Mouse (Mus musculus) forebrain, embryonic 10.5 days (tissue): ENCODE data around the gene Lin54. TPM values are rescaled to one million over a fixed set of nuclear protein-coding genes. Genes with fewer than 3 reads are reported as not detected.
A peak's percentile ranks its signal among the peaks of the same experiment; 100 is the strongest.

Source experiments
- DNase-seq: peaks from one replicate; pipeline ENCODE4 v3.0.0-alpha.2; 2017; ENCODE audit warnings: low spot score; ENCODE audit errors: extremely low spot score
- H3K27ac ChIP-seq: fragments of 300-500 bp; sonication (generic); 2 replicates; pipeline ENCODE4 v1.5.1; 2016; ENCODE audit warnings: mild to moderate bottlenecking
- H3K27me3 ChIP-seq: fragments of 300-500 bp; sonication (generic); 2 replicates; pipeline ENCODE4 v1.6.1; 2016; ENCODE audit warnings: mild to moderate bottlenecking; ENCODE audit not compliant: poor library complexity, severe bottlenecking
- H3K36me3 ChIP-seq: fragments of 300-500 bp; sonication (generic); replicated peaks from 2 replicates; pipeline ENCODE4 v1.6.1; 2016; ENCODE audit warnings: mild to moderate bottlenecking, moderate library complexity
- H3K4me1 ChIP-seq: fragments of 300-500 bp; sonication (generic); 2 replicates; pipeline ENCODE4 v1.6.1; 2016
- H3K4me3 ChIP-seq: fragments of 300-500 bp; sonication (generic); 2 replicates; pipeline ENCODE4 v1.5.1; 2016; ENCODE audit warnings: mild to moderate bottlenecking, moderate library complexity
- H3K9me3 ChIP-seq: fragments of 300-500 bp; sonication (generic); 2 replicates; pipeline ENCODE4 v1.6.1; 2016; ENCODE audit warnings: mild to moderate bottlenecking, moderate library complexity
- WGBS: fragments of 180-500 bp; shearing (Covaris S2); methylation state at CpG from one replicate; pipeline ENCODE4 v1.1.7; 2016; 5-methylcytosine and 5-hydroxymethylcytosine counted together
- polyA plus RNA-seq: library from polyadenylated mRNA; unstranded; fragments of >200 nt; fragmentation: Nextera tagmentation; extraction: Ambion mirVana; gene quantifications from 2 replicates; pipeline ENCODE4 v1.2.1, GENCODE M21; 2016

Gene Lin54
- polyA plus RNA-seq, 1 experiment from 2014 or later = 14.6 TPM

DNA sequence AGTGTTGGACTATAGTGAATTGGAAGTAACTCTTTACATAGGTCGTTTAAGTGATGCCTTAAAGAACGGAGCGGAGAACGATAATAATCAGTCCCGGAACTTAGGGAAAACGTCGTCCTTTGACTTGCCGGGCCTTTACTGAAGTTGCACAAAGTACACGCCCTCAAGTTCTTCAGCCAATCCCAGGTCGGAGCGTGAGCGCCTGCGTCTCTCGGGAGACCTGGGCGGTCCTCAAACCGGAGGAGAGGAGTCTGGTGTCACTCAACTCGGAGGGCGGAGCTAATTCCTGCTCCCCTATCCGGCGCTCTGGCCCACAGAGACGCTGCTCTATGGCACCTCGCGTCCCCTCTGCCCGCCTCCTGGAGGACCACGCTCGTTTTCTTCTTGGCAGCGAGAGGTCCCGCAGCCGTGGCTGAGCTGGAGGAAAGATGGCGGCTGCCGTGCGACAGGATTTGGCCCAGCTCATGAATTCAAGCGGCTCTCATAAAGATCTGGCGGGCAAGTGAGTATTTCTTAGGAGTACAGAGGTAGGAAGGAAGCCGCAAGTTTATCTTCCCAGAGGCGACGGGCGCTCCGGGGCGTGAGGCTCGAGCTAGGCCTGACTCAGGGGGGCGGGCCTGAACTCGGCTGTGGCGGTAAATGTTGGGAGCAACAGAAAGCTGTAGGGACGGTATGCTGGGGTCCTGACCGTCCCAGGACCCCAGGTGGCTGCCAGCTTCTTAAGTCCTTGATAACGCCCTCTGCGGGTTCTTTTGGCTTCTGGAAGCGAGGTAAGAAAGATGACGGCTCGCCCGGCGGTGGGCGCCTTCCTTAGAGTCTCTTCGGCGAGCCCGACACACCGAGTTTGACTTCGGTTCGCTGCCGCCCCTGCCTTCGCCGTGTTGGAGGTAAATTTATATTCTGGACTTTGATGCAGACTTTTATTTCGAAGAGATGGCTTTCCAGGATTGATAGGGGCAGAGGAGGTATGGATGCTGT lies 17.9 kb upstream of the Lin54 start, which contains the start of gene Cops4:
TSS of gene Cops4 (plus strand) at position 261 of the 978 bp plus-strand sequence.
- H3K36me3 ChIP-seq = peaks cover 22% of the 10 kb centered on the region
- DNase-seq = peak; percentile 96
- H3K27ac ChIP-seq = peak within 1 kb of the TSS; percentile 93
- no peaks in the 10 kb centered on the region for H3K9me3 ChIP-seq
- peak within 1 kb of the TSS; percentile 89 for H3K4me3 ChIP-seq
- H3K27me3 ChIP-seq = no peaks in the 10 kb centered on the region
- WGBS = under 1% methylated on average over 64 of the region's 64 CpGs
- H3K4me1 ChIP-seq = peaks cover 20% of the 10 kb centered on the region

DNA sequence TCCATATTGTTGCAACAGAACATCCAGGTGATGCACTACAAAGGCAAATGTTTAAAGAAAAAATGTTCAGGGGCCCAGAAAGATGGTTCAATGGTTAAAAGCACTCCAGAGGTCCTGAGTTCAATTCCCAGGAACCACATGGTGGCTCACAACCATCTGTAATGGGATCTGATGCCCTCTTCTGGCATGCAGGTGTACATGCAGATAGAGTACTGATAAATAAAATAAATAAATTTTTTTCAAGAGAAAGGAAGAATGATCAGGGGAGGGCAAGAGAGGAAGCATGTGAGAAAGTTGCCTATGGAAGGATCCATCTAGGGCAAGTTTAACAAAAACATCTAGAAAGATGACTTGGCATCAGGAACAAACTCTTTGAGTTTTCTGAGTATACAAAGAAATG lies 12.1 kb upstream of the Lin54 start:
- Histone ChIP-seq H3K4me3 (no peak overlapping the region), H3K9me3 (no peaks in the 10 kb centered on the region)
- no peak for DNase-seq

DNA sequence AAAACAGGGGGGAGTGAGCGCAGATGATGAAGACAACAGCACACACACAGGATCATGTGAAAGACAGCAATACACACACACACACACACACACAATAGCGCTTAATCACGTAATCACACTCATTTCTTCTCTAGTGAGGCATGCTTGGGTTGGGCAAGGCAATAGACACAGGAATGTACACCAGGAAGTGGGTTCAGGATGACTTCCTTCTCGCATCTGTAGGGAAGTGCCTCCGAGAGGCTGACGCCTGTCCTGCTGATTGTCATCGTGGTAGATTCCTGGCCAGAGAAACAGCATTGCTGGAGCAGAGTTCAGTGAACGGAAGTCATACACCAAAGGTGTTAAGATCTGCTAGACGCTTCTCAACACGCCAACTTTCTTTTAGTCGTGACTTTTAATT lies 8.8 kb upstream of the Lin54 start:
- Histone ChIP-seq H3K9me3 (no peaks in the 10 kb centered on the region), H3K4me1 (no peaks in the 10 kb centered on the region), H3K27ac (no peak overlapping the region), H3K36me3 (no peaks in the 10 kb centered on the region), H3K4me3 (no peak overlapping the region), H3K27me3 (no peaks in the 10 kb centered on the region)
- no peak for DNase-seq
- 77% methylated on average over 11 of the region's 11 CpGs for WGBS

More for the DNA sequence above, 12.1 kb upstream of the Lin54 start:
- Histone ChIP-seq H3K4me1 (peaks cover 2% of the 10 kb centered on the region), H3K27me3 (no peaks in the 10 kb centered on the region), H3K36me3 (no peaks in the 10 kb centered on the region), H3K27ac (no peak overlapping the region)

DNA sequence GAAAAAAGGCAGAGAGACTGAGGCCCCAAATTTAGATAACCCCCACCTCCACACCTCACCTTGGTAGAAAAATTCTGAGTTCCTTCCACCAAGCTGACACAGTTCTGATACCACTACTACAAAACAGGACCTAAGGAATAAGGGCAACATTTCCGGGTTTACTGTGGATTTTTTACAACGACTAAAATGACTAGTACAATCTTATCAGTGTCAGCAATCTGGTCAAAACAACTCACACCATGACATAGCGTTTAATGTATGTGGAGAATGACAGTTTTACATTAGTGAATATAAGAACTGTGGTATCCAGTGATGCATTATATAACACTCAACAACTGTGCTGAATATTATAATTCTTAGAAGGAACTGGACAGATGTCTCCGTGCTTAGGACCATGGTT lies 828 bp upstream of the Lin54 start:
- H3K36me3 ChIP-seq = no peaks in the 10 kb centered on the region
- no peak for DNase-seq
- peak overlapping the region; percentile 90; the same call in 1 of the 2 replicates for H3K4me3 ChIP-seq
- H3K4me1 ChIP-seq = peaks cover 32% of the 10 kb centered on the region
- H3K9me3 ChIP-seq = no peaks in the 10 kb centered on the region
- WGBS = 86% methylated on average over 4 of the region's 4 CpGs
- H3K27me3 ChIP-seq = no peaks in the 10 kb centered on the region
- H3K27ac ChIP-seq = peak overlapping the region; percentile 88

DNA sequence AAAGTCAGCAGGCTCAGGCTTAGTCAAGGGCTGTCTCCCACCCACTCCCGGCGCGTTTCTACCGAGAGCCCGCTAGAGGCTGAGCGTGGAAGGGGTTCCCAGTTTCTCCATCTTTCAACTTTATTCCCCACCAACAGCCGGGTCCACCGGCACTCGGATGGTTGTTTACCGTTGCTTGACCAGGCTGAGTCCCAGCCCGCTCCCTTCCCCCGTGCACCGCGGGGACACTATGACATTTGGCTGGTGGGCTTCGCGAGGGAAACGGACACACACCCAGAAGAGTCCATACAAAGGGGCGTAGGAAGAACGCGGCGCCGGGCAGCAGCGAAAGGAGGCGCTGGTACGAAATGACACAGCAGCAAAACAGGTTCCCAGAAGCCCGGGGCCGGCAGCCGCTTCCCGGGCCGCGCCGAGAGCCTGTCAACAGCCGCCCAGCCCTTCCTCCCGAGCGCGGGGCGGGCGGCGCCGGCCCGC lies 571 bp downstream of the Lin54 start:
- no peaks in the 10 kb centered on the region for H3K36me3 ChIP-seq
- H3K9me3 ChIP-seq = no peaks in the 10 kb centered on the region
- DNase-seq = peak; percentile 58
- no peaks in the 10 kb centered on the region for H3K27me3 ChIP-seq
- 0% methylated on average over 41 of the region's 41 CpGs for WGBS
- peak overlapping the region; percentile 90 for H3K4me3 ChIP-seq
- peak overlapping the region; percentile 88 for H3K27ac ChIP-seq
- peaks cover 32% of the 10 kb centered on the region for H3K4me1 ChIP-seq

DNA sequence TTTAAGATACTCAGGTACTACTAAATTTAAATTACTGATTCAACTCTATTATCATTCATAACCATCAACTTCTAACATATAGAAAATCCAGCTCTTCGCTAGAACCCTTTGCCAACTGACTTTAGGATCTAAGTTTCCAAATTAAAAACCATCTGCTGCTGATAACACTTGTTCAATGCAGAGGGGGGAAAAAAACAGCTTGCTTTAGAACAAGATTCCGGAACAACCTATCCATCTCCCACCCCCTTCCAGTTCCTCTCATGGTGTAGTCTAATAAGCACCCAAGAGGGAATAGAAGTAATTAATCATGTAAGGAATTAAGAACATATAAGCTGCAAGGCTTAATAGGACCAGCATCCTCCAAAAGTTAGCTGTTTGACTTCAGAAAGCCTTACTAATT lies 1.2 kb downstream of the Lin54 start:
- whole genome bisulfite sequencing = 33% methylated on average over 2 of the region's 2 CpGs
- Histone ChIP-seq H3K27ac (no peak overlapping the region), H3K4me1 (peaks cover 34% of the 10 kb centered on the region), H3K36me3 (no peaks in the 10 kb centered on the region), H3K27me3 (no peaks in the 10 kb centered on the region), H3K4me3 (peak overlapping the region; percentile 90), H3K9me3 (no peaks in the 10 kb centered on the region)
- no peak for DNase-seq

DNA sequence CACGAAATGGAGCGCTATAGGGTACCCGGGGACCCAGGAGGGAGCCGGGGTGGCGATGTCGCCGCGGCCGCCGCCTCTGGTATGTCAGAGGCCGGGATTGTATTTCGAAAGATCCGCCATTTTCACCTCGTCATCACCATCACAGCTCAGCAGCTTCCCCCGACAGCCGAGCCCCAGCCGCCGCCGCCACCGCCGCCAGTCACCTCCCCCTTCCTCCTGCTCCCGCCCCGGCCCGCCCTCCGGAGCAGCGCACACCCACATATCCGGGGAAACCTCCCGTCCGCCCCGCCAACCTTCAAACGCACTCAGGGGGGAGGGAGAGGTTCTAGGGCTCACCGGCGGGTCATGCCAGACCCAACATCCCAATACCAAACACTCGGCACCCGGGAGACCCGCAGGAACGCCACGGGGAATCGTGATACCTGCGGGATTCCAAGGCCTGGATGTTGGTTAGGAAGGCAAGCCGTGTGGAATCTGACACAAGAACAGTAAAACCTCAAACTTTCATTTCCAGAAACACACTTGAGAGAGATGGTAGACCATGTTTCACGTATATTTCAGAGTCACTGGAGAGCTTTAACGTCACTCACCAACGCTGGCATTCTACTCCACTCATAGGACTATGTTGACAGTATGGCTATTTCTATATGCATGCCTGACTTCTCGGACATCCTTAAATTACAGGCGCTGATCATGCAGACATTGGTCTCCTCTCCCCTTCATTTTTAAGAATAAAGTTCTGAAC lies 1.8 kb downstream of the Lin54 start:
- 2% methylated on average over 39 of the region's 46 CpGs for WGBS
- Histone ChIP-seq H3K27me3 (no peaks in the 10 kb centered on the region), H3K27ac (peak overlapping the region; percentile 91), H3K36me3 (no peaks in the 10 kb centered on the region), H3K9me3 (no peaks in the 10 kb centered on the region), H3K4me1 (peaks cover 34% of the 10 kb centered on the region), H3K4me3 (peak overlapping the region; percentile 90)
- peak; percentile 84 for DNase-seq

DNA sequence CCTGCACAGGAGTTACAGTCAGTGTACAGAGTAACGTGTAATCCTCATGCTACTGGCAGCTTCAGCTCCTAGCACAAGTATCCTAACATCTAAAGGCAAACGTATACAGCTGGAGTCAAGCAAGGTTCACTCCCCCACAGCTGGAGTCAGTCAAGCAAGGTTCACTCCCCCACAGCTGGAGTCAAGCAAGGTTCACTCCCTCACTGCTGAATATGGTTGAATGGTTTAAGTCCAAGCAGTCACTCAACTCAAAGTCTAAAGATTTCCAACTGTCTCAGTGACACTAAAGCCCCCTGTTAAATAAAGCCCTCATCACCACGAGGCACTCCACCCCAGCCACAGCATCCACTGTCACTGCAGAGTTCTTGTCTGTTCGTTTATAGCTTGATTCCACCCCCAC lies 8.7 kb downstream of the Lin54 start:
- peaks cover 3% of the 10 kb centered on the region; the same call in 1 of the 2 replicates for H3K4me1 ChIP-seq
- no peak overlapping the region for H3K27ac ChIP-seq
- H3K36me3 ChIP-seq = peaks cover 3% of the 10 kb centered on the region
- H3K27me3 ChIP-seq = no peaks in the 10 kb centered on the region
- 57% methylated on average over 4 of the region's 4 CpGs for WGBS
- no peak overlapping the region for H3K4me3 ChIP-seq
- no peak for DNase-seq
- H3K9me3 ChIP-seq = no peaks in the 10 kb centered on the region

DNA sequence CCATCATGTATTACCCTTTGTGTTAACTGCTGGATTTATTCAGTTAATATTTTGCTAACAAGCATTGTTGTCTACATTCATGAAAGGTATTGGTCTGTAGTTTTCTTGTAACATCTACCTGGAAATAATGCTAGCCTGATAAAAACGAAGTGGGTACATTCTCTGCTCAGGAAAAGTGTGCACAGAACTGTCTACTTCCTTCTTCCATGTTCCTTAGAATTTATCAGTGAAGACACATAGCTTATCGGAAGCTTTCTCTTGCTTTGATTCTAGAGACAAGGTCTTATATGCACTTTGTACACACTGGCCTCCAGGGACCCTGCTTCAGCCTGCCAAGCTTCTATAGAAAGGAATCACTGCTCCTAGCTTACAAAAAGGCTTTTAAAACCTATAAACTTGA lies 11.1 kb downstream of the Lin54 start:
- WGBS = 90% methylated on average over 2 of the region's 2 CpGs
- no peak for DNase-seq
- peaks cover under 1% of the 10 kb centered on the region; the same call in 1 of the 2 replicates for H3K4me1 ChIP-seq
- no peaks in the 10 kb centered on the region for H3K27me3 ChIP-seq
- no peak overlapping the region for H3K4me3 ChIP-seq
- no peak overlapping the region for H3K27ac ChIP-seq
- peaks cover 18% of the 10 kb centered on the region for H3K36me3 ChIP-seq
- no peaks in the 10 kb centered on the region for H3K9me3 ChIP-seq

DNA sequence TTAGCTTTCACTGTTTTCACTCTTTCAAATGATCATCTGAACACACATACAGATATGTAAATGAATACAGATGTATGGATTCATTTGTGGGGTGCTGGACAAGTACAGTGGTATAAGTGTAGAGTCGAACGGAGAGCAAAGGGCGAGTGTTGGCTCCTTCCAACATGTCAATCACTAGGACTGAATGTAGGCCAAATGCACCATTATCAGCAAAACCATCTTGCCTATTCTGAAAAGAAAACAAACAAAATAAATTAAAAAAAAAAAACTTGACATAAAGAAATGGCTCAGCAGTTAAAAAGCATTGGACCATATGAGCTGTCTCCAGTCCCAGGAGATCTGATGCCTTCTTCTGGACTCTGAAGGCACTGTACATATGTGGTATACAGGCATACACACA lies 12.2 kb downstream of the Lin54 start:
- H3K4me1 ChIP-seq = no peaks in the 10 kb centered on the region
- DNase-seq = no peak
- H3K27ac ChIP-seq = no peak overlapping the region
- peaks cover 29% of the 10 kb centered on the region for H3K36me3 ChIP-seq
- H3K27me3 ChIP-seq = no peaks in the 10 kb centered on the region
- no peak overlapping the region for H3K4me3 ChIP-seq
- WGBS = 91% methylated on average over 3 of the region's 3 CpGs
- no peaks in the 10 kb centered on the region for H3K9me3 ChIP-seq

DNA sequence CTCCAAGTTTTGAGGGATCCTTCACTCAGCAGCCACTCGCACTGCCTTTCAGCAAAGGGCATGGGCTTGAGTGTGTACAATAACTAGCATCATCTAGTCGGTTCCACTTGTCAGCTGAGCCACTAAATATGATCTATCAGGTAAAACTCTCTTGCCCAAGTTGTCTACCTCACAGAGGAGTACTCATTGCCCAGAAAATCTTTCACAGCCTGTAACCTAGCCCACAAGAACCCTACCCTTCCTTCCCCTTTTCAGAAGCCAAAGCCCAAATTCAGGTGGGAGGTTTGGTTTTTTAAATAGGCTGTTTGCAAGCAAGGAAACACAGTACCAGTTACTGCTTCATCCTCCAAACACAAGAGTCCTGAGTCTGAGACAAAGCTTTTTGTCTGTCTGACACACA lies 13.3 kb downstream of the Lin54 start:
- no peak overlapping the region for H3K4me3 ChIP-seq
- no peak for DNase-seq

DNA sequence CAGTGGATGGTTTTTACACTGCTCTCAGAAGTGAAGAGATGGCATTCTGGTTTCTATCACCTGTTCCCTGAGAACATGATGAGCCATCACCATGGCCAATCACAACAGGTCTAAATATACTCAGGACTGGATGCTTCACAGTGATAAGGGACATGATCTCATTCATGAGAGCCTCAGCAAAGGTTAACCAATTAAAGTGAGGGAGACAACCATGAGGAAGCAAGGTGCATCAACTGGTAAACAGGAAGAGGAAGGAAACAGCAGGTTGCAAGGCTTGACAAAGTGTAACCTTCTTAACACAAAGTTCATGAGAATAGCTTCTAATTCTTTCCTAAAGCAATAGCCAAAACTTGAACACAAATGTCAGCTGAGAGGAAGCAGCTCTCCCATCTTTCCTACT lies 16.9 kb downstream of the Lin54 start:
- no peak overlapping the region for H3K4me3 ChIP-seq
- peaks cover 52% of the 10 kb centered on the region for H3K36me3 ChIP-seq
- no peaks in the 10 kb centered on the region for H3K9me3 ChIP-seq
- no peak overlapping the region for H3K27ac ChIP-seq
- no peaks in the 10 kb centered on the region for H3K27me3 ChIP-seq
- no peak for DNase-seq
- no peaks in the 10 kb centered on the region for H3K4me1 ChIP-seq

More for the DNA sequence above, 13.3 kb downstream of the Lin54 start:
- Histone ChIP-seq H3K36me3 (peaks cover 32% of the 10 kb centered on the region), H3K27ac (no peak overlapping the region), H3K9me3 (no peaks in the 10 kb centered on the region), H3K27me3 (no peaks in the 10 kb centered on the region), H3K4me1 (no peaks in the 10 kb centered on the region)
- WGBS = 93% methylated on average over 2 of the region's 2 CpGs

DNA sequence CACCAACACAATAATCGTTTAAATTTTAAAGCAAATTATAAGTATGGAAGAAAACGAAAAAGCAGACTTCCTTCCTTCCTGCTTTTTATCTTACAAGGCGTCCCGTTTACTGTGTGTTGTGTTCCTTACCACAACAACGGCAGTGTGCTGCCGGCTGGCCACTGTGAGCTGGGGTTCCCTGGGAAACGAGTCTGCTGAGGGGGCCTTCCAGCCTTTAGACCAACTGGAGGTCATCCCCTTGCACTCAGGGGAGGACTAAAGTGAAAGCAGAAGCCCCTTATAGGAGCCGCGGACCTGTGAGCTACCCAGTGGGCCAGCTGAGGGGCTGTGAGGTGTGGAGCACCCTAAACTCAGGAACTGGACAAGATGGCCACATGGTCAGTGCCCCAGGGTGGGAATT lies 22.8 kb downstream of the Lin54 start:
- DNase-seq = no peak
- WGBS = 92% methylated on average over 9 of the region's 9 CpGs
- Histone ChIP-seq H3K4me3 (no peak overlapping the region), H3K36me3 (peaks cover 76% of the 10 kb centered on the region), H3K27ac (no peak overlapping the region), H3K4me1 (no peaks in the 10 kb centered on the region), H3K27me3 (no peaks in the 10 kb centered on the region), H3K9me3 (no peaks in the 10 kb centered on the region)
